Mouse (Mus musculus): ENCODE measurements around the gene Ppp6r1. TPM values are rescaled to one million over a fixed set of nuclear protein-coding genes. Genes with fewer than 3 reads are reported as not detected.
A peak's percentile ranks its signal among the peaks of the same experiment; 100 is the strongest.
"Not testable (repeated sequence)": the region's sequence is repeated elsewhere in the genome, so short reads cannot be mapped to it uniquely, and the experiment has no call there.

Gene Ppp6r1
- total RNA-seq, 1 experiment from 2014 or later, result 174 TPM

- ATAC-seq (ENCODE audit: extremely low read depth, insufficient number of reproducible peaks, low FRiP score, poor library complexity, severe bottlenecking), result no peak
These were observed 29.2 kb downstream of the Ppp6r1 start for GRCm38 (mm10) chr7:4629586-4629985.

DNA sequence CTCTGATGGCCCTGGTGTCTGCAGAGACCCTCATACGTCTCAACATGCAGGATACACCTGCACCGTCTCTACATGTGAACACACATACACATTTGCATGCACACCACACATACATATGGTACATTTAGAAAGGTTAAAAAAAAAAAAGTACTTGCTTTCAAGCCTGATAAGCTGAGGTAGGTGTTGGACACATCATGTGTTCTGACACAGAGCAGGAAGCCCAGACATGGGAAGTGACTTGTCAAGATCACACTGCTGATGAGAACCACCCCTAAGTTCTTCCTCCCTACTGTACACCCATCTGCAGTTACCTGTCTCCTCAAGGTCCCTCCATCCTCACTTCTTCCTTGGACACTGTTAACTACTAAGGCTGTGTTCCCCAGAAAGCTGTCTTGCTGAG lies 32.9 kb downstream of the Ppp6r1 start:
- ATAC-seq (ENCODE audit: extremely low read depth, insufficient number of reproducible peaks, low FRiP score, poor library complexity, severe bottlenecking), result no peak

DNA sequence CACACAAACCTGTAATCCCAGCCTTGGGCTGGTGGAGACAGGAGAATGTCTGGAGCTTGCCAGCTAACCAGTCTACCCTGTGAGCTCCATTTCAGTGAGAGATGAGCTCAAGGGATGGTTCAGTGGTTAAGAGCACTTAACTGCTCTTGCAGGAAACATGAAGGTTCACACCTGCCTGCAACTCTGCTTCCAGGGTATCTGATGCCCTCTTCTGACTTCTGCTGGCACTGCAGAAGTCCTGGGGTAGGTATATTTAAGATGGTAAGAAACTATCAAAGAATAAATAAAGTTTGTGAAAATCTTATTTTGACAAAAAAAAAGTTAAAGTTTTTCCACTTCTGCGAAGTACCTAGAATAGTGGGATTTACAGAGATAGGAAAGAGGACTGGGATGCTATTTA lies 34.5 kb downstream of the Ppp6r1 start:
- ATAC-seq (ENCODE audit: extremely low read depth, insufficient number of reproducible peaks, low FRiP score, poor library complexity, severe bottlenecking), result 0 out of 2 replicates have a peak, but pooled peaks have one; percentile 30

- peak; percentile 58; the same call in 1 of the 2 replicates for ATAC-seq (ENCODE audit: extremely low read depth, insufficient number of reproducible peaks, low FRiP score, poor library complexity, severe bottlenecking)
These were observed 35.2 kb downstream of the Ppp6r1 start for GRCm38 (mm10) chr7:4623544-4624189.

- ATAC-seq (ENCODE audit: extremely low read depth, insufficient number of reproducible peaks, low FRiP score, poor library complexity, severe bottlenecking), result no peak
These were observed 38.8 kb downstream of the Ppp6r1 start for GRCm38 (mm10) chr7:4619979-4620378.

DNA sequence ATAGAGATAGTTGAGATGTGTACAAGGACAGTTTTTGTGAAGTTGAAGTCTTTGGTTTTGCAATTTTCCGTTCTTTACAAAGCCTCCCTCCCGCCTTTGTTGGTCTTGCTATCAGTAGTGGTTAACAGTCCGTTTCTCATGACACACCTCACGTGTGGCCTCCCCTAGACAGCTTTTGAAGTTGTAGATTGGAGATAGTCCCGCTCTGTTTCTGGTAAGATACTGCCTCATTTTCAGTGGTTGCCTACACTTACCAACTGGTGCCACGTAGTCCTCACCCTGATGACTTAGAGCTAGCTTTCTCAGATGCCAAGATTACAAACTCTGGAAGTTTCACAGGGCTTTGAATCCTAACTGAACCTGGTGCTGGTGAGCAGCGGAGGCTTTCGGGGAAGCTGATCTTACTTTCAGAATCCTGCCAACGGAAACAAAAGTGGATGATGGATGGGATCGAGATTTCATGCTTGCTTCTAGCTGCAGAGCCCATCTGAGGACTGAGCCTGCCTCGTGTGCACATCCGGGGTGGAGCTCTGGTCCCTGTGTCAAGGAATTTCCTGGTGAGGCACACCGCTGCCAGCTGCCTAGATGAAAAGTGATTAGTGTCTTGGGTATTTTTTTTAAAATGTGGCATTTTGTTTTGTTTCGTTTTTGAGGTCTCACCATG lies 44.9 kb downstream of the Ppp6r1 start:
- ATAC-seq (ENCODE audit: extremely low read depth, insufficient number of reproducible peaks, low FRiP score, poor library complexity, severe bottlenecking), result no peak

DNA sequence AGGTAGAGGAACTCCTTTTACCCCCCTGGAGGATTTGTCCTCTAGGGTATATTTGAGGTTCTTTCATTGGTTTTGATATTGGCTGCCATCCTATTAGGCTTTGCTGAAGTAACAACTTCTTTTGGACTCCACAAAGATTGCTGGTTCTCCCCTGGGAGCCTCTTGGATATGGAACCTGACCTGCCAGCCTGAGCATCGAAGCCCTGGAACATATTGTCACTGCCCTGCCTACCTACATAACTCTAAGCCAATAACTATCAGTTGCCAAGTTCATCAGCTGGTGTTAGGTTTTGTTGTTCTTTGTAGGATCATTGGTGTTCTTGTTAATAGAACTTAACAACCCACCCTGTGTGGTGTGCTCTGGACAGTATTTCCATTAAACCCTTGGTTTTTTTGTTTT lies 45.9 kb downstream of the Ppp6r1 start:
- ATAC-seq (ENCODE audit: extremely low read depth, insufficient number of reproducible peaks, low FRiP score, poor library complexity, severe bottlenecking), result no peak

DNA sequence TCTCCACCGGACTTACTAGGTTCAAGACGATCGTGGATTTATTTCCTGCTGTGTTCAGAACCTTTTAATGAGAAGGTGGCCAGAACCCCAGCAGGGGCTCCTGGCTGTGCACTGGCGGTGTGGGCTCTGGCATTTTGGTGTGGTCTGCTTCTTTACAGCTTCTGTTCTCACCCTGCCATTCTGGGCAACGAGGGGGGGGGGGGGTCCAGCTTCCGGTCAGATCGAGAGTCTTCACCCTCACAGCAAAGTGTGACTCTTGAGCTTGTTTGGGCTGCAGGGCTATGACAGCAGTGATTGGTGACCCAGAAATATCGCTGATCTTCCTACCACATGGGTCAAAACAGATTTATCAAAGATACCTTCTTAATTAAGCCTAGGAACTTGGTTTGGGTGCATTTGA lies 46.4 kb downstream of the Ppp6r1 start:
- ATAC-seq (ENCODE audit: extremely low read depth, insufficient number of reproducible peaks, low FRiP score, poor library complexity, severe bottlenecking), result no peak

DNA sequence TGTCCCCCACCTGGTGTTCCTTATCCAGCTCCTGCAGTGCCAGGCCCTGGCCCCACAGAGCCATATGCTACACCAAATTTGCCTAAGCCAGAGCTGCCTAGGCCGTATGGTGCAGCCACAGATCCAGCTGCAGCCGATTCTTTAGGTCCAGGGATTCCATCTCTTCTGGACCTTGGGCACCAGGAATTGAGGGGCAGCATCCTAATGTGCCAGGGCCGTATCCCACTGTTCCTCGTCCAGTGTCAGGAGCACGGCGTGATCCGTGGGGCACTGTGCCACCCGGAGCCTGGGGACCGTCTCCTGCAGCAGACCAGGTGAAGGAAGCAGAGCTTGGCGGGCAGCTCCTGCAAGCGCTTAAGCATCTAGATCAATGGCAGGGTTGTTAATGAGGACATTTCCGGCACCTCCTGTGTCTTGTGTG lies 46.9 kb downstream of the Ppp6r1 start:
- ATAC-seq (ENCODE audit: extremely low read depth, insufficient number of reproducible peaks, low FRiP score, poor library complexity, severe bottlenecking), result no peak

GRCm38 (mm10) chr7:4611511-4611910 lies 47.3 kb downstream of the Ppp6r1 start:
- no peak for ATAC-seq (ENCODE audit: extremely low read depth, insufficient number of reproducible peaks, low FRiP score, poor library complexity, severe bottlenecking)

DNA sequence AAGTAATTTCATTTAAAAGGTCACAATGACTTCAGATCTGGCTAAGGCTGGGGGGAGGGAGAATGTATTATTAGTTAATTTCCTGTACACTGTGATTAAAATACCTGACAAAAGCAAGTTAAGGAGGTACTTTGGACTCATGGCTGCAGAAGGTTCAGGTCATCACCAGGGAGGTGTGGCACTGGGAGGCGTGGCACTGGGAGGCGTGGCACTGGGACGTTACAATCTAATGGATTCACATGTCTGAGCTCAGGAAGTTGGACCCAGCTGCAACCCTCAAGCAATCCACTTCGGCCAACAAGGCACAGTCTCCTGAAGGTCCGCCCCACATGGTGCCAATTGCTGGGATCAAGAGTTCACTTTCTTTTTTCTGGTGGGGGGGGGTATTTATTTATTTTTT lies 50.8 kb downstream of the Ppp6r1 start:
- ATAC-seq (ENCODE audit: extremely low read depth, insufficient number of reproducible peaks, low FRiP score, poor library complexity, severe bottlenecking), result no peak

DNA sequence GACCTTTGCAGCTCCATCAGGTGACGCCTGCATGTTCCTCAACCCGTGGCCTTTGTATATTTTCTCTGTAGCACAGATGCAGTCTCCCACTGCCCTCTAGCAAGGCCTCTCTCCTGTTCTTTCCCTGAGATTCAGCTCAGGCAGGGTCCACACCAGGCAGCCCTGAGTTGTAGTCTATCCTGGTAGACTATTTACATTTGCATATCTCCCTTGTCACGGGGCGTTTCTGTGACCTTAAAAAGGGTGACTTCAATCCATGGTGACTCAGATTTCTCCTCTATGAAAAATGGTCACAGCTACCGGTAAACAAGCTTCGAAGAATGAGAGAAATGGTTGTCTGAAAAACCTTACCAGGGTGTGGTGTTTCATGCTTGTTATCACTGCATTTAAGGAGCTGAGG lies 54.9 kb downstream of the Ppp6r1 start, which contains the start of gene Ptprh:
Gene Ptprh (minus strand): TSS at position 169 of the 400 bp plus-strand sequence.
- no peak for ATAC-seq (ENCODE audit: extremely low read depth, insufficient number of reproducible peaks, low FRiP score, poor library complexity, severe bottlenecking)

DNA sequence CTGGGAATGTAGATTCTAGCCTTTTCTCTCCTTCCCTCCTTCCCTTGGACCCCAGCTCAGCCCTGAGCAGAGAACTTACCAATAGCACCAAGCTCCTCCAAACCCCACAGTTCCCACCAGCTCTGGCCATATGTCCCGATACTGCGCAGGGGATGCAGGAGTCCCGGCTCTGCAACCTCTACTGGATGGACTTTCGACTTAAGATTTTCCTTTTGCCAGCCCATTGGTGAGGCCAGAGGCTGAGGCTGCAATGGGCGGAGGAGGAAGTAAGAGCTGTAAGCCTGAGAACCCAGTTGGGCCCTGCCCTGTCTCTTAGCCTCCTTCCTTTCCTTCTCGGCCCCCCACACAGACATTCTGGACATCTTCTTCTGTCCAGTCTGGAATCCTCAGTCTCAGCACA lies 55.9 kb downstream of the Ppp6r1 start:
- no peak for ATAC-seq (ENCODE audit: extremely low read depth, insufficient number of reproducible peaks, low FRiP score, poor library complexity, severe bottlenecking)

GRCm38 (mm10) chr7:4597046-4597445 lies 61.8 kb downstream of the Ppp6r1 start:
- ATAC-seq (ENCODE audit: extremely low read depth, insufficient number of reproducible peaks, low FRiP score, poor library complexity, severe bottlenecking), result not testable (repeated sequence)

Other genes starting within 250 kb of the Ppp6r1 start
- gene Rdh13, start 213.4 kb downstream of the Ppp6r1 start, total RNA-seq (2017), result 7.6 and 10.8 TPM in 2 replicates
- gene Eps8l1, start 198.3 kb downstream of the Ppp6r1 start, total RNA-seq (2017), result 58.8 and 64.3 TPM in 2 replicates
- gene Ppp1r12c, start 157.3 kb downstream of the Ppp6r1 start, total RNA-seq (2017), result 297 and 336 TPM in 2 replicates
- gene Tnnt1, start 142.6 kb downstream of the Ppp6r1 start, total RNA-seq (2017), result not detected in 2 replicates
- 0.58 TPM in 1 of 2 replicates, not detected in the other for gene Tnni3, start 134.8 kb downstream of the Ppp6r1 start, total RNA-seq (2017)
- gene Dnaaf3, start 126.6 kb downstream of the Ppp6r1 start, total RNA-seq (2017), result 0.12 and 0.74 TPM in 2 replicates
- not detected in 2 replicates for gene Syt5, start 111.5 kb downstream of the Ppp6r1 start, total RNA-seq (2017)
- gene Ptprh, start 55.0 kb downstream of the Ppp6r1 start, total RNA-seq (2017), result 0.25 TPM in 1 of 2 replicates, not detected in the other
- gene Tmem86b, start 27.6 kb downstream of the Ppp6r1 start, total RNA-seq (2017), result 44.9 and 56.3 TPM in 2 replicates
- 10.5 and 17.3 TPM in 2 replicates for gene Hspbp1, start 26.0 kb upstream of the Ppp6r1 start, total RNA-seq (2017)
- not detected in 2 replicates for gene Brsk1, start 31.6 kb upstream of the Ppp6r1 start, total RNA-seq (2017)
- 0.35 and 0.37 TPM in 2 replicates for gene Tmem150b, start 66.2 kb upstream of the Ppp6r1 start, total RNA-seq (2017)
- 77.0 and 85.7 TPM in 2 replicates for gene Kmt5c, start 81.1 kb upstream of the Ppp6r1 start, total RNA-seq (2017)
- not detected in 2 replicates for gene Cox6b2, start 94.1 kb upstream of the Ppp6r1 start, total RNA-seq (2017)
- not detected in 2 replicates for gene Fam71e2, start 112.3 kb upstream of the Ppp6r1 start, total RNA-seq (2017)
- gene Il11, start 123.8 kb upstream of the Ppp6r1 start, total RNA-seq (2017), result not detected in 2 replicates
- not detected in 2 replicates for gene Tmem190, start 123.9 kb upstream of the Ppp6r1 start, total RNA-seq (2017)
- gene Tmem238, start 130.6 kb upstream of the Ppp6r1 start, total RNA-seq (2017), result 1.1 and 2.2 TPM in 2 replicates
- gene Rpl28, start 133.9 kb upstream of the Ppp6r1 start, total RNA-seq (2017), result 325 and 398 TPM in 2 replicates
- gene Ube2s, start 153.6 kb upstream of the Ppp6r1 start, total RNA-seq (2017), result 94.5 and 103 TPM in 2 replicates
- not detected in 2 replicates for gene Shisa7, start 185.7 kb upstream of the Ppp6r1 start, total RNA-seq (2017)
- 11.3 and 12.2 TPM in 2 replicates for gene Isoc2b, start 211.2 kb upstream of the Ppp6r1 start, total RNA-seq (2017)
- gene Isoc2a, start 218.1 kb upstream of the Ppp6r1 start, total RNA-seq (2017), result 4.0 and 4.2 TPM in 2 replicates
- gene Gm36210, start 247.5 kb upstream of the Ppp6r1 start, total RNA-seq (2017), result not detected in 2 replicates